Mouse (Mus musculus): ENCODE data around the gene Dnajb13. TPM values are rescaled to one million over a fixed set of nuclear protein-coding genes. Genes with fewer than 3 reads are reported as not detected.
A peak's percentile ranks its signal among the peaks of the same experiment; 100 is the strongest.

Dnajb13 gene
- polyA plus RNA-seq, 1 experiment from 2014 or later: 0.18 TPM

DNA sequence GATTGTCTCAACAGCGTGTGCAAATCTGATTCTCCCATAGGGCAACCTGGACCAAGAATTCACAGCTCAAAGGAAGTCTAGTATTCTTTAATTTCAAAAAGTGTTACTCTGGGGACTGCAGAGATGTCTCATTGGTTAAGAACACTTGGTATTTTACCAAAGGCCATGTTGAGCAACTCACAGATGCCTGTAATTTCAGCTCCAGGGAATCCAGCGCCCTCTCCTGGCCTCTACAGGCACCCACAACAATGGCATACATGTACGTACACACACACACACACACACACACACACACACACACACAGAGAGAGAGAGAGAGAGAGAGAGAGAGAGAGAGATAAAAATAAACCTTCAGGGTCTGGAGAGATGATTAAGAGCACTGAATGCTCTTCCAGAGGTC is 7.5 kb upstream of the Dnajb13 start:
- no peak for ATAC-seq (replicated peaks; ENCODE audit: low FRiP score, low read depth)
- no peak for TF ChIP-seq CTCF (IDR thresholded peaks at IDR 0.05; ENCODE audit: low read depth)

DNA sequence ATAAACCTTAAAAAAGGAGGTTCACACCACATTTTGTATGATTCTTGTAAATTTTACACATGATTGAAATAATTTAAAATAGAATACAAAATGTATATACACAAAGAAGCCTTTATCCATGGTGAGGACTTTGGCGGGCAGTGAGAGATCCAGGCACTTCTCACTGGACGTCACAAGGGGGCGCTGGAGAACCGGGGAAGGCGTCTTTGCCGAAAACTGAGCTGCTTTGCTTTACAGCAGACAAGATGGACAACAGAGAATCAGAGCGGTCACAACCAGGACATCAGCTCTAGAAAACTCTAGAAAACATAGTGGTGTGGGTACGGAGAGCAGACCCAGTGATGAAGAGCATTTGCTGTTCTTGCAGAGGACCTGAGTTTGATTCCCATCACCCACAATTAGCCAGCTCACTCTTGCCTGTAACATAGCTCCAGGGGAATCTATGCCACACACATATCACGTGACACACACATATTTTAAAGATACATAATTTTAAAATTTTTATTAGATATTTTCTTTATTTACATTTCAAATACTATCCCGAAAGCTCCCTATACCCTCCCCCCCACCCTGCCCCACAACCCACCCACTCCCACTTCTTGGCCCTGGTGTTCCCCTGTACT is 6.0 kb upstream of the Dnajb13 start:
- Histone ChIP-seq H3K4me1 (replicated peaks; ENCODE audit: insufficient read depth, low read length) (no peaks in the 10 kb centered on the region), H3K27ac (no peak overlapping the region), H3K4me2 (ENCODE audit: low read length) (no peak overlapping the region), H3K9ac (ENCODE audit: low read depth, low read length) (no peak overlapping the region), H3K9me3 (replicated peaks; ENCODE audit: low read length) (no peaks in the 10 kb centered on the region), H3K27me3 (ENCODE audit: insufficient read depth, low read length) (no peaks in the 10 kb centered on the region), H3K4me3 (replicated peaks; ENCODE audit: low read depth, low read length) (no peak overlapping the region), H3K36me3 (ENCODE audit: insufficient read depth, low read length) (no peaks in the 10 kb centered on the region)
- DNase-seq (ENCODE audit: low spot score) (peak; percentile 88), ATAC-seq (replicated peaks; ENCODE audit: low FRiP score, low read depth) (peak; percentile 33; the same call in 1 of the 2 replicates)
- TF ChIP-seq CTCF (IDR thresholded peaks at IDR 0.05; ENCODE audit: low read depth): peak; percentile 93
- WGBS: 17% methylated on average over 10 of the region's 10 CpGs

More for the DNA sequence above, 7.5 kb upstream of the Dnajb13 start:
- Histone ChIP-seq H3K27me3 (ENCODE audit: insufficient read depth, low read length) (no peaks in the 10 kb centered on the region), H3K36me3 (ENCODE audit: insufficient read depth, low read length) (no peaks in the 10 kb centered on the region), H3K4me1 (replicated peaks; ENCODE audit: insufficient read depth, low read length) (no peaks in the 10 kb centered on the region), H3K9me3 (replicated peaks; ENCODE audit: low read length) (no peaks in the 10 kb centered on the region), H3K9ac (ENCODE audit: low read depth, low read length) (no peak overlapping the region), H3K27ac (no peak overlapping the region), H3K4me2 (ENCODE audit: low read length) (no peak overlapping the region), H3K4me3 (replicated peaks; ENCODE audit: low read depth, low read length) (no peak overlapping the region)
- WGBS: 70% methylated on average over 3 of the region's 3 CpGs
- no peak for DNase-seq (ENCODE audit: low spot score)

DNA sequence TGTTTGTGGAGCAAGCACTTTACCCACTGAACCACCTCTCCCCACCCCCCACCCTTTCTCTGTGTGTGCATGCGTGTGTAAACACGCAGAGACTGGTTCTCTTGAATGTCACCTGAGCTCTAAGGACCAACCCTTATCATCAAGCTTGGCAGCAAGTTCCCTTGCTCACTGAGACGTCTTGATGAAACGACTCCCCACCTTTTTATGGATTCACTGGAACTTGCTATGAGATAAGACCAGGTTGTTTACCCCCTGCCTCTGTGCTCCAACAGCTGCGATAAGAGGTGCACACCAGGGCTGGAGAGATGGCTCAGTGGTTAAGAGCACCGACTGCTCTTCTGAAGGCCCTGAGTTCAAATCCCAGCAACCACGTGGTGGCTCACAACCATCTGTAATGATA is 5.4 kb upstream of the Dnajb13 start:
- H3K4me1 ChIP-seq (replicated peaks; ENCODE audit: insufficient read depth, low read length): no peaks in the 10 kb centered on the region
- ATAC-seq (replicated peaks; ENCODE audit: low FRiP score, low read depth) (no peak), DNase-seq (ENCODE audit: low spot score) (no peak)
- H3K9me3 ChIP-seq (replicated peaks; ENCODE audit: low read length): no peaks in the 10 kb centered on the region
- H3K4me3 ChIP-seq (replicated peaks; ENCODE audit: low read depth, low read length): no peak overlapping the region
- no peak overlapping the region for H3K4me2 ChIP-seq (ENCODE audit: low read length)
- TF ChIP-seq CTCF (IDR thresholded peaks at IDR 0.05; ENCODE audit: low read depth): no peak
- H3K9ac ChIP-seq (ENCODE audit: low read depth, low read length): no peak overlapping the region
- H3K36me3 ChIP-seq (ENCODE audit: insufficient read depth, low read length): no peaks in the 10 kb centered on the region
- no peak overlapping the region for H3K27ac ChIP-seq
- no peaks in the 10 kb centered on the region for H3K27me3 ChIP-seq (ENCODE audit: insufficient read depth, low read length)
- WGBS: 63% methylated on average over 7 of the region's 7 CpGs

DNA sequence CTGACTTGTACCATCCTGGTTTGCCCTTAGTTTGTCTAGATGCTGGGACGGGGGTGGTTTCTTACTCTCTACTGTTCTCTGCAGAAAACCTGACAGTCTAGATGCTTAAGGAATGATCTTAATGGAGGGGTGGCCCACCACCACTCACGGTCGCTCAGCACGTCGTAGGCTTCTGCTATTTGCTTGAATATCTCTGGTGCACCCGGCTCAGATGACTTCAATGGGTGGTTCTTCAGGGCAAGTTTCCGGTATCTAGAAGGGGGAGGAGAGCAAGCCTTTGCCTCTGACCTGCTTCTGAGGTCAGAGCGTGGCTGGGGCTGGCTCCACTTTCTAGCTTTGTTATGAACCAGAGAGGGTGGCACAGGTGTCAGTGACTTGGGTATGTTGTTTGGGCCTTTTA is 3.2 kb downstream of the Dnajb13 start:
- H3K27me3 ChIP-seq (ENCODE audit: insufficient read depth, low read length): no peaks in the 10 kb centered on the region
- H3K9ac ChIP-seq (ENCODE audit: low read depth, low read length): no peak overlapping the region
- no peak overlapping the region for H3K27ac ChIP-seq
- no peaks in the 10 kb centered on the region for H3K36me3 ChIP-seq (ENCODE audit: insufficient read depth, low read length)
- no peak overlapping the region for H3K4me2 ChIP-seq (ENCODE audit: low read length)
- H3K9me3 ChIP-seq (replicated peaks; ENCODE audit: low read length): no peaks in the 10 kb centered on the region
- no peak overlapping the region for H3K4me3 ChIP-seq (replicated peaks; ENCODE audit: low read depth, low read length)
- no peak for TF ChIP-seq CTCF (IDR thresholded peaks at IDR 0.05; ENCODE audit: low read depth)
- no peaks in the 10 kb centered on the region for H3K4me1 ChIP-seq (replicated peaks; ENCODE audit: insufficient read depth, low read length)
- WGBS: 51% methylated on average over 8 of the region's 8 CpGs
- no peak for DNase-seq (ENCODE audit: low spot score)
- no peak for ATAC-seq (replicated peaks; ENCODE audit: low FRiP score, low read depth)

DNA sequence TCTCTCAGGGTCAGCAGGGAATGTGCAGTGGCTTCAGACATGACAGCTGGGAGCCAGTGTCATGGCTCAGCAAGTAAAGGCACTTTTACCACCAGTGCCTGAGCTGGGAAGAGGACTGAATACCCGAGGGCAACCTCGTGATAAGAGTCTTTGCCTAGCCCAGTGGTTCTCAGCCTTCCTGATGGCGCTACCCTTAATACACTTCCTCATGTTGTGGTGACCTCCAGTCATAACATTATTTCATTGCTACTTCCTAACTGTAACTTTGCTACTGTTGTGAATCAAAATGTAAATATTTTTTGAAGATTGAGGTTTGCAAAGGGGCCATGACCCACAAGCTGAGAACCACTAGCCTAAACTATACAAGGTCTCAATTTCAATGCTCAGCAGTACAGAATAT is 6.1 kb downstream of the Dnajb13 start:
- Histone ChIP-seq H3K4me1 (replicated peaks; ENCODE audit: insufficient read depth, low read length) (no peaks in the 10 kb centered on the region), H3K9ac (ENCODE audit: low read depth, low read length) (no peak overlapping the region), H3K27ac (no peak overlapping the region), H3K9me3 (replicated peaks; ENCODE audit: low read length) (no peaks in the 10 kb centered on the region), H3K36me3 (ENCODE audit: insufficient read depth, low read length) (no peaks in the 10 kb centered on the region), H3K4me2 (ENCODE audit: low read length) (no peak overlapping the region), H3K27me3 (ENCODE audit: insufficient read depth, low read length) (no peaks in the 10 kb centered on the region), H3K4me3 (replicated peaks; ENCODE audit: low read depth, low read length) (no peak overlapping the region)
- DNase-seq (ENCODE audit: low spot score): no peak
- TF ChIP-seq CTCF (IDR thresholded peaks at IDR 0.05; ENCODE audit: low read depth): no peak
- ATAC-seq (replicated peaks; ENCODE audit: low FRiP score, low read depth): no peak
- WGBS: 45% methylated on average over 3 of the region's 3 CpGs

DNA sequence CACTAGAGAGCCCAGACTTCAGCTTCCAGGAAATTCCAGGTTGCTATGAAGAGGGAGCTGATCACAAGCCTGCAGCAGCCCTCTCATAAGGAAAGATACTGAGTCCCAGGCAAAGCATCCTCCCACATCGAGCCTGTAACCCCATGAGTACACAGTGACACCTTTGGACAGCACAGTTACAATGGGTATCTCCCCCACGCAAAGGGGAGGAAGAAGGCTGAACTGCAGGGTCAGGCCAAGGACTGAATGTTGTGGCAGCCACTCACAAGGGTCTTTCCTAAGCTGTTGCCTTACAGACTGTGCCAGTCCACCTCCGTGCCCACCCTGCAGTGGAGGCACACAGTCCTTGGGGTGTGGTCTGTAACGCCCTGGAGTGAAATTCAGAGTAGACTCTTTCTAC is 8.3 kb downstream of the Dnajb13 start:
- no peak overlapping the region for H3K9ac ChIP-seq (ENCODE audit: low read depth, low read length)
- H3K36me3 ChIP-seq (ENCODE audit: insufficient read depth, low read length): no peaks in the 10 kb centered on the region
- TF ChIP-seq CTCF (IDR thresholded peaks at IDR 0.05; ENCODE audit: low read depth): peak; percentile 22; the same call in 1 of the 2 replicates
- DNase-seq (ENCODE audit: low spot score) (peak; percentile 52), ATAC-seq (replicated peaks; ENCODE audit: low FRiP score, low read depth) (no peak)
- H3K4me2 ChIP-seq (ENCODE audit: low read length): no peak overlapping the region
- no peak overlapping the region for H3K4me3 ChIP-seq (replicated peaks; ENCODE audit: low read depth, low read length)
- no peaks in the 10 kb centered on the region for H3K4me1 ChIP-seq (replicated peaks; ENCODE audit: insufficient read depth, low read length)
- H3K9me3 ChIP-seq (replicated peaks; ENCODE audit: low read length): no peaks in the 10 kb centered on the region
- 40% methylated on average over 4 of the region's 4 CpGs for WGBS
- no peaks in the 10 kb centered on the region for H3K27me3 ChIP-seq (ENCODE audit: insufficient read depth, low read length)
- H3K27ac ChIP-seq: no peak overlapping the region
